Comparison of ENCODE assay signal across 10 mouse cellular contexts in the genomic region with DNA sequence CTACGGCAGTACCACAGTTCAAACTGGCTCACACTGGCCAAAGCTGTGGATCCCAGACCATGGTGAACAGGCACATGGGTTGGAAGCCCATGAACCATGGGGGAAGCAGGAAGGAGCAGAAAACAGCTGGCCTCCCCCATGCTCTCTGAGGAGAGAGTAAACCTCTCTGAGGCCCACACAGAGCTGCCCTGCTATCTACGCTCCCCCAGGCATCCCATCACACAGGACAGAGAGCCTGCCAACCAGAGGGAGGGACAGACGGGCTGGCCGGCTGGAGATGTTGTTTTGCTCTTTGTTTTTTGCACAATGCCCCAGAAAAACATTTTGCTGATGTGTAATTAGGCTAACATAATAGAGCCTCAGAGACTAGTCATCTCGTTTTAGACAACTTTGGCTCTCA.
DNase-seq lines count a peak whose midpoint lies in the region; ATAC-seq and TF ChIP-seq lines count a peak whose summit lies in the region.
"Had no signal": no experiment of that assay in that cellular context is flagged by ENCODE, and none has a peak within 500 bp of the region (broad histone marks: within the 10 kb centered on the region; RNA-seq: fewer than 3 reads in every experiment).

No protein-coding gene starts in this region.

- TF ChIP-seq EP300 in stomach, postnatal 0 days (optimal IDR thresholded peaks at IDR 0.05), result no peak

- WGBS in stomach, embryonic 15.5 days, result 72% methylated on average over 5 of the region's 5 CpGs
- WGBS in stomach, postnatal 0 days, result 78% methylated on average over 5 of the region's 5 CpGs
- WGBS in liver, embryonic 13.5 days (ENCODE audit: insufficient replicate concordance), result 33% methylated on average over 5 of the region's 5 CpGs
- WGBS in thymus, adult 2 months, result 90% methylated on average over 5 of the region's 5 CpGs

- no peak overlapping the region for H3K4me3 ChIP-seq in stomach, embryonic 15.5 days (replicated peaks)
- H3K4me3 ChIP-seq in stomach, postnatal 0 days (ENCODE audit: low read depth, low read length), result no peak overlapping the region
- H3K4me3 ChIP-seq in liver, embryonic 13.5 days (replicated peaks), result peak overlapping the region; percentile 14; the same call in 1 of the 2 replicates
- no peak overlapping the region for H3K4me3 ChIP-seq in thymus, adult 2 months (ENCODE audit: control insufficient read depth, insufficient read depth, low read length)
- H3K4me3 ChIP-seq: megakaryocyte, embryonic 14.5 days had no signal

- no peaks in the 10 kb centered on the region for H3K9me3 ChIP-seq in stomach, embryonic 15.5 days
- H3K9me3 ChIP-seq in stomach, postnatal 0 days (ENCODE audit: control insufficient read depth, low read length), result no peaks in the 10 kb centered on the region
- H3K9me3 ChIP-seq in liver, embryonic 13.5 days (replicated peaks), result no peaks in the 10 kb centered on the region
- H3K9me3 ChIP-seq: megakaryocyte, embryonic 14.5 days had no signal

- no peaks in the 10 kb centered on the region for H3K36me3 ChIP-seq in stomach, embryonic 15.5 days
- no peaks in the 10 kb centered on the region for H3K36me3 ChIP-seq in stomach, postnatal 0 days (ENCODE audit: control insufficient read depth, insufficient read depth, low read length)
- no peaks in the 10 kb centered on the region for H3K36me3 ChIP-seq in liver, embryonic 13.5 days
- H3K36me3 ChIP-seq in thymus, adult 2 months (ENCODE audit: control insufficient read depth, insufficient read depth, low read length), result no peaks in the 10 kb centered on the region

- H3K4me1 ChIP-seq in stomach, embryonic 15.5 days, result no peaks in the 10 kb centered on the region
- H3K4me1 ChIP-seq in stomach, postnatal 0 days (replicated peaks; ENCODE audit: control insufficient read depth, insufficient read depth), result no peaks in the 10 kb centered on the region
- H3K4me1 ChIP-seq in liver, embryonic 13.5 days (replicated peaks), result peaks cover 79% of the 10 kb centered on the region
- H3K4me1 ChIP-seq in thymus, adult 2 months (replicated peaks; ENCODE audit: control insufficient read depth, insufficient read depth, low read length), result no peaks in the 10 kb centered on the region

- TF ChIP-seq POLR2A in thymus, adult 2 months (IDR thresholded peaks at IDR 0.05; ENCODE audit: control insufficient read depth, extremely low read depth, insufficient read depth, low read length, poor library complexity), result no peak

- no peak overlapping the region for H3K9ac ChIP-seq in stomach, embryonic 15.5 days
- no peak overlapping the region for H3K9ac ChIP-seq in stomach, postnatal 0 days (ENCODE audit: low read length)
- H3K9ac ChIP-seq in liver, embryonic 13.5 days, result peak overlapping the region; percentile 78

- no peak for TF ChIP-seq CTCF in stomach, postnatal 0 days (IDR thresholded peaks at IDR 0.05; ENCODE audit: low read depth)
- TF ChIP-seq CTCF in thymus, adult 2 months (IDR thresholded peaks at IDR 0.05; ENCODE audit: borderline replicate concordance, control insufficient read depth, extremely low read depth, insufficient read depth, low read length, poor library complexity), result no peak

- no peaks in the 10 kb centered on the region for H3K27me3 ChIP-seq in stomach, embryonic 15.5 days (replicated peaks)
- no peaks in the 10 kb centered on the region for H3K27me3 ChIP-seq in stomach, postnatal 0 days (ENCODE audit: control insufficient read depth, insufficient read depth, low read length)
- H3K27me3 ChIP-seq in liver, embryonic 13.5 days, result no peaks in the 10 kb centered on the region
- no peaks in the 10 kb centered on the region for H3K27me3 ChIP-seq in thymus, adult 2 months (ENCODE audit: control insufficient read depth, insufficient read depth, low read length)
- H3K27me3 ChIP-seq: megakaryocyte, embryonic 14.5 days had no signal

- peak; percentile 76 for ATAC-seq in stomach, embryonic 15.5 days (ENCODE audit: insufficient read depth, low FRiP score, low read depth)
- no peak for ATAC-seq in stomach, postnatal 0 days (ENCODE audit: low FRiP score, low TSS enrichment)
- ATAC-seq in liver, embryonic 13.5 days (ENCODE audit: low read depth), result peak; percentile 79
- ATAC-seq in CD4-positive, CD25-positive, alpha-beta regulatory T cell, adult 4 months, result no peak

- H3K27ac ChIP-seq in stomach, embryonic 15.5 days, result no peak overlapping the region
- no peak overlapping the region for H3K27ac ChIP-seq in stomach, postnatal 0 days (replicated peaks)
- peak overlapping the region; percentile 99 for H3K27ac ChIP-seq in liver, embryonic 13.5 days
- no peak overlapping the region for H3K27ac ChIP-seq in thymus, adult 2 months (ENCODE audit: control insufficient read depth, insufficient read depth, low read length)

- H3K4me2 ChIP-seq in stomach, embryonic 15.5 days, result no peak overlapping the region
- no peak overlapping the region for H3K4me2 ChIP-seq in stomach, postnatal 0 days (replicated peaks; ENCODE audit: low read depth)
- H3K4me2 ChIP-seq in liver, embryonic 13.5 days, result peak overlapping the region; percentile 59

- DNase-seq in cerebellum, adult 9-11 months, result peak; percentile 39
- no peak for DNase-seq in cerebellum, postnatal 4 days (ENCODE audit: low spot score in 2 of 2)
- DNase-seq in stomach, postnatal 0 days (ENCODE audit: low spot score), result no peak
- peak; percentile 79 for DNase-seq in liver, embryonic 13.5 days
- DNase-seq in adrenal gland, postnatal 10 days, result no peak
- DNase-seq in thymus, adult 2 months, result no peak
- DNase-seq: kidney, postnatal 36 days had no signal

Comparison
In these comparisons a context has a peak if more than half of its experiments do, and no peak if none do; other contexts are left out.
1. DNase-seq: peak in cerebellum, adult 9-11 months (single experiment) and liver, embryonic 13.5 days (single experiment); none in cerebellum, postnatal 4 days (0 of 2), stomach, postnatal 0 days (single experiment), adrenal gland, postnatal 10 days (single experiment) and thymus, adult 2 months (single experiment).
2. ATAC-seq: peak in stomach, embryonic 15.5 days (single experiment) and liver, embryonic 13.5 days (single experiment); none in stomach, postnatal 0 days (single experiment) and CD4-positive, CD25-positive, alpha-beta regulatory T cell, adult 4 months (single experiment).